Comparison of ENCODE assay signal across 25 mouse cellular contexts in genomic region chr3:106957162-106957895, GRCm38 (mm10).
DNase-seq lines count a peak whose midpoint lies in the region; ATAC-seq lines count a peak whose summit lies in the region.
"Had no signal": no experiment of that assay in that cellular context is flagged by ENCODE, and none has a peak within 500 bp of the region (broad histone marks: within the 10 kb centered on the region; RNA-seq: fewer than 3 reads in every experiment).

No protein-coding gene starts in this region.

- ATAC-seq in forebrain, embryonic 13.5 days: no peak
- ATAC-seq: hindbrain, postnatal 0 days; intestine, embryonic 16.5 days had no signal

- H3K4me2 ChIP-seq in forebrain, embryonic 13.5 days: no peak overlapping the region
- H3K4me2 ChIP-seq: embryonic facial prominence, embryonic 12.5 days; limb, embryonic 15.5 days; lung, embryonic 14.5 days; neural tube, embryonic 12.5 days had no signal

- WGBS in forebrain, embryonic 13.5 days: 29% methylated on average over 7 of the region's 7 CpGs

- no peaks in the 10 kb centered on the region for H3K36me3 ChIP-seq in forebrain, embryonic 13.5 days (ENCODE audit: poor library complexity, severe bottlenecking)
- H3K36me3 ChIP-seq: embryonic facial prominence, embryonic 12.5 days; limb, embryonic 15.5 days; neural tube, embryonic 12.5 days had no signal

- no peaks in the 10 kb centered on the region for H3K9me3 ChIP-seq in forebrain, embryonic 13.5 days (replicated peaks)
- H3K9me3 ChIP-seq: embryonic facial prominence, embryonic 12.5 days; limb, embryonic 15.5 days; neural tube, embryonic 12.5 days had no signal

- peak overlapping the region; percentile 72 for H3K27ac ChIP-seq in forebrain, embryonic 13.5 days
- H3K27ac ChIP-seq: embryonic facial prominence, embryonic 12.5 days; gastrocnemius, adult 2 months; hindbrain, postnatal 0 days; limb, embryonic 15.5 days; liver, embryonic 14.5 days; neural tube, embryonic 12.5 days; stomach, postnatal 0 days had no signal

- H3K9ac ChIP-seq in forebrain, embryonic 13.5 days: no peak overlapping the region
- H3K9ac ChIP-seq: embryonic facial prominence, embryonic 12.5 days; limb, embryonic 15.5 days; liver, embryonic 14.5 days; lung, embryonic 14.5 days; neural tube, embryonic 12.5 days had no signal

- H3K4me3 ChIP-seq in forebrain, embryonic 13.5 days: no peak overlapping the region
- H3K4me3 ChIP-seq: embryonic facial prominence, embryonic 12.5 days; gastrocnemius, adult 2 months; limb, embryonic 15.5 days; neural tube, embryonic 12.5 days had no signal

- peaks cover 32% of the 10 kb centered on the region for H3K4me1 ChIP-seq in forebrain, embryonic 13.5 days
- H3K4me1 ChIP-seq: embryonic facial prominence, embryonic 12.5 days had no signal

- no peaks in the 10 kb centered on the region for H3K27me3 ChIP-seq in forebrain, embryonic 13.5 days
- H3K27me3 ChIP-seq: embryonic facial prominence, embryonic 12.5 days; limb, embryonic 15.5 days; neural tube, embryonic 12.5 days had no signal

- intact Hi-C loops in heart, postnatal 25 days (cut with DNase I): no loop called here

- DNase-seq in frontal cortex, adult 2 months (ENCODE audit: extremely low spot score in 1 of 2, low spot score in 1 of 2): peak; percentile 45 to 51
- no peak for DNase-seq in frontal cortex, postnatal 25 days (ENCODE audit: low spot score in 2 of 2)
- DNase-seq in right cerebral cortex, adult 18-20 months: peak; percentile 53
- DNase-seq in right cerebral cortex, adult 2 months (ENCODE audit: low spot score in 2 of 2): no peak
- peak; percentile 4 for DNase-seq in forelimb bud, embryonic 11.5 days (ENCODE audit: low read depth, low spot score)
- no peak for DNase-seq in heart, postnatal 25 days (ENCODE audit: low spot score)
- DNase-seq: adrenal gland, adult 2 months; cerebellum, adult 8-10 months; gastrocnemius, adult 2 months; heart, postnatal 4 days; kidney, adult 9 months; kidney, postnatal 14 days; lung, embryonic 14.5 days; lung, postnatal 4 days; midbrain, embryonic 14.5 days; thymus, adult 2 months; thymus, postnatal 4 days had no signal

Comparison
In these comparisons a context has a peak if more than half of its experiments do, and no peak if none do; other contexts are left out.
1. DNase-seq: peak in frontal cortex, adult 2 months (2 of 2), right cerebral cortex, adult 18-20 months (single experiment) and forelimb bud, embryonic 11.5 days (single experiment); none in frontal cortex, postnatal 25 days (0 of 2), right cerebral cortex, adult 2 months (0 of 2) and heart, postnatal 25 days (single experiment).